Mouse (Mus musculus) heart, postnatal 0 days (tissue): ENCODE data around the gene Cep131. TPM values are rescaled to one million over a fixed set of nuclear protein-coding genes. Genes with fewer than 3 reads are reported as not detected.

Experiments
- ATAC-seq: fragments of 200-750 bp; cut with Nextera tagmentation; 2 replicates; pipeline ENCODE4 v1.8.0; 2017; ENCODE audit warnings: low read depth, moderate number of reproducible peaks, moderate library complexity; ENCODE audit not compliant: insufficient read depth
- DNase-seq: peaks from one replicate; pipeline ENCODE4 v3.0.0-alpha.2; 2016; ENCODE audit warnings: low spot score
- H3K27ac ChIP-seq: fragments of 300-500 bp; sonication (generic); 2 replicates; pipeline ENCODE4 v1.5.1; 2014; ENCODE audit warnings: low read depth, mild to moderate bottlenecking
- H3K27me3 ChIP-seq: fragments of 300-500 bp; sonication (generic); 2 replicates; pipeline ENCODE4 v1.6.1; 2014; ENCODE audit warnings: low read length, mixed read lengths; ENCODE audit not compliant: control insufficient read depth, insufficient read depth
- H3K36me3 ChIP-seq: fragments of 300-500 bp; sonication (generic); replicated peaks from 2 replicates; pipeline ENCODE4 v1.6.1; 2014; ENCODE audit warnings: low read length, mixed read lengths; ENCODE audit not compliant: control insufficient read depth, insufficient read depth
- H3K4me1 ChIP-seq: fragments of 300-500 bp; sonication (generic); 2 replicates; pipeline ENCODE4 v1.6.1; 2014; ENCODE audit warnings: antibody characterized with exemption; ENCODE audit not compliant: control insufficient read depth, insufficient read depth
- H3K4me2 ChIP-seq: fragments of 300-500 bp; sonication (generic); 2 replicates; pipeline ENCODE4 v1.6.1; 2014; ENCODE audit warnings: low read depth, mild to moderate bottlenecking, low read length, moderate library complexity
- H3K4me3 ChIP-seq: fragments of 300-500 bp; sonication (generic); 2 replicates; pipeline ENCODE4 v1.5.1; 2014; ENCODE audit warnings: low read depth, low read length
- H3K9ac ChIP-seq: fragments of 300-500 bp; sonication (generic); replicated peaks from 2 replicates; pipeline ENCODE4 v1.6.1; 2014; ENCODE audit warnings: low read depth, low read length, mixed read lengths
- H3K9me3 ChIP-seq: fragments of 300-500 bp; sonication (generic); replicated peaks from 2 replicates; pipeline ENCODE4 v1.6.1; 2016; ENCODE audit warnings: low read length; ENCODE audit not compliant: control insufficient read depth
- CTCF ChIP-seq: IDR thresholded peaks from 2 replicates; pipeline ENCODE4 v1.5.1; 2016; ENCODE audit warnings: antibody characterized with exemption, control low read depth, low read depth
- EP300 ChIP-seq: IDR thresholded peaks from 2 replicates; pipeline ENCODE4 v1.6.1; 2016; ENCODE audit warnings: antibody characterized with exemption, low read depth
- WGBS: fragments of 180-500 bp; shearing (Covaris S2); extraction: QIAGEN DNeasy Blood & Tissue Kit; methylation state at CpG from one replicate; pipeline ENCODE4 v1.1.7; 2014; 5-methylcytosine and 5-hydroxymethylcytosine counted together
- polyA plus RNA-seq: library from polyadenylated mRNA; unstranded; fragments of >200 nt; fragmentation: Nextera tagmentation; extraction: Ambion mirVana; gene quantifications from 2 replicates; pipeline ENCODE4 v1.2.1, GENCODE M21; 2015
- total RNA-seq: library from RNA; depleted of rRNA; stranded (reverse); fragments of >200 nt; gene quantifications from 2 replicates; pipeline ENCODE4 v1.2.3, GENCODE M21; 2014; ENCODE audit warnings: low replicate concordance

Gene Cep131
- total and polyA plus RNA-seq, 2 experiments from 2014 or later: 3.8 to 6.8 TPM

- H3K36me3 ChIP-seq: no peaks in the 10 kb centered on the region
- no peak overlapping the region for H3K9ac ChIP-seq
- H3K4me1 ChIP-seq: peaks cover 6% of the 10 kb centered on the region; the same call in 1 of the 2 replicates
- no peak for DNase-seq
- no peaks in the 10 kb centered on the region for H3K9me3 ChIP-seq
- H3K4me2 ChIP-seq: no peak overlapping the region
- H3K4me3 ChIP-seq: no peak overlapping the region
- H3K27me3 ChIP-seq: no peaks in the 10 kb centered on the region
- WGBS: 45% methylated on average over 3 of the region's 3 CpGs
- TF ChIP-seq EP300 (no peak), CTCF (no peak)
- no peak for ATAC-seq
- H3K27ac ChIP-seq: no peak overlapping the region
These were observed 52.3 kb downstream of the Cep131 start for GRCm38 (mm10) chr11:120034306-120034705.

- WGBS: 89% methylated on average over 3 of the region's 3 CpGs
- no peak for TF ChIP-seq EP300
- no peak for TF ChIP-seq CTCF
- Histone ChIP-seq H3K36me3 (no peaks in the 10 kb centered on the region), H3K9ac (no peak overlapping the region), H3K4me3 (no peak overlapping the region), H3K27me3 (no peaks in the 10 kb centered on the region), H3K4me2 (no peak overlapping the region), H3K9me3 (no peaks in the 10 kb centered on the region), H3K27ac (no peak overlapping the region), H3K4me1 (no peaks in the 10 kb centered on the region)
- no peak for ATAC-seq
- no peak for DNase-seq
These were observed 53.2 kb downstream of the Cep131 start for GRCm38 (mm10) chr11:120033473-120033872.

GRCm38 (mm10) chr11:120032052-120032451 is 54.6 kb downstream of the Cep131 start:
- ATAC-seq: no peak
- TF ChIP-seq EP300 (no peak), CTCF (no peak)
- 45% methylated on average over 8 of the region's 8 CpGs for whole genome bisulfite sequencing

GRCm38 (mm10) chr11:120030145-120030901 is 56.3 kb downstream of the Cep131 start:
- ATAC-seq (peak; percentile 66), DNase-seq (peak; percentile 45)
- no peak overlapping the region for H3K4me2 ChIP-seq
- no peaks in the 10 kb centered on the region for H3K27me3 ChIP-seq
- H3K9ac ChIP-seq: no peak overlapping the region
- peak; percentile 90 for TF ChIP-seq CTCF
- no peak for TF ChIP-seq EP300
- H3K9me3 ChIP-seq: no peaks in the 10 kb centered on the region
- H3K36me3 ChIP-seq: no peaks in the 10 kb centered on the region
- no peak overlapping the region for H3K27ac ChIP-seq
- no peaks in the 10 kb centered on the region for H3K4me1 ChIP-seq
- 36% methylated on average over 10 of the region's 10 CpGs for WGBS
- no peak overlapping the region for H3K4me3 ChIP-seq

More at GRCm38 (mm10) chr11:120032052-120032451, 54.6 kb downstream of the Cep131 start:
- Histone ChIP-seq H3K27me3 (no peaks in the 10 kb centered on the region), H3K9me3 (no peaks in the 10 kb centered on the region), H3K36me3 (no peaks in the 10 kb centered on the region), H3K4me2 (no peak overlapping the region), H3K4me1 (no peaks in the 10 kb centered on the region), H3K9ac (no peak overlapping the region), H3K27ac (no peak overlapping the region), H3K4me3 (no peak overlapping the region)
- no peak for DNase-seq

GRCm38 (mm10) chr11:120029431-120030144 is 57.0 kb downstream of the Cep131 start:
- no peak for ATAC-seq

More at GRCm38 (mm10) chr11:120029431-120030144, 57.0 kb downstream of the Cep131 start:
- H3K9ac ChIP-seq: no peak overlapping the region
- H3K4me3 ChIP-seq: no peak overlapping the region
- TF ChIP-seq EP300 (no peak), CTCF (no peak)
- no peak overlapping the region for H3K4me2 ChIP-seq
- H3K36me3 ChIP-seq: no peaks in the 10 kb centered on the region
- no peaks in the 10 kb centered on the region for H3K4me1 ChIP-seq
- H3K27me3 ChIP-seq: no peaks in the 10 kb centered on the region
- DNase-seq: no peak
- H3K27ac ChIP-seq: no peak overlapping the region
- H3K9me3 ChIP-seq: no peaks in the 10 kb centered on the region
- whole genome bisulfite sequencing: 47% methylated on average over 9 of the region's 9 CpGs
